Mouse (Mus musculus): ENCODE results near the gene Clmp.

The Clmp gene

DNA sequence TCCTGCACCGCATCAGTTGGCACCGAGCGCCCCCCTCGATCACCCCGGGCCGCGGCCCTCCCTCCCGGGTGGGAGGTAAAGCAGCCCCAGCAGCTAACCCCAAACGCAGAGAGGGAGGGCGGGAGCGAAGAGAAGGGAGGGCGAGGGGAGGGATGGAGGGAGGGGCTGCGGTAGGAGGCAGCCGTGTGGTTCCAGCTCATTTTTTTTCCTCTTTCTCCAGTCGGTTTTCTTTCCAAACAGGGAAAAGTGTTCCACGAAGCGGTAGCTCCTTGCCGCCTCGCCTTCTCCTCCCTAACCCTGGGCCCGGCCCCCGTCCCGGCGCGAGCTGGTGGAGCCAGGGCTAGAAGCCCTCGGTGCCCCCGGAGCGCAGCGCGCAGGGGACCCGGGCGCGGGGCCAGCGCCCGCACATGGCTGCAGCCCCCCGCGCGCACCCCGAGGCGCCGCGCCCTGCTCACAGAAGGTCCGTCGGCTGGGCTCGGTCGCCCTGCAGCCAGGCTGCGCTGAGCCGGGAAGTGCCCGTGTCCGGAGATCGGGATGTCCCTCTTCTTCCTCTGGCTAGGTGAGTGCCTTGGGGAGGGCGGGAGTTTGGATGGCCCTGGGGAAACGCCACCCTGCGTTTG is at the start of gene Clmp:
Gene Clmp, plus strand, starts transcription at position 162 of the 620 bp plus-strand sequence.
- no peak for DNase-seq

DNA sequence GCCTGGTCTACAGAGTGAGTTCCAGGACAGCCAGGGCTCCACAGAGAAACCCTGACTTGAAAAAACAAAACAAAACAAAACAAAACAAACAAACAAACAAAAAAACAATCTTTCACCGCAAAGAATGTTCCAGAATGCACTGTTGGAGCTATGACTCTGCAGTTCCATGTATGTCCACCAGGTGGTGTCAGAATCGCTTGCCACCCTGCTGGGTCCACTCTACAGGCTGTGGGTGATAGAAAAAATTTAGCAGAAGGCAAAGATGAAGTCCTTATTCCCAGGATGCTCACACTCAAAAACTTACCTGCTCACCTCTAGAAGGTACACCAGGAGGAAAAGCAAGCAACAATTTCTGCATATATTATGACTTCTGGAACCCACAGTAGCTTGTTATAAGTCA is 49.7 kb upstream of the Clmp start:
- peak; percentile 79 to 82 for DNase-seq

DNA sequence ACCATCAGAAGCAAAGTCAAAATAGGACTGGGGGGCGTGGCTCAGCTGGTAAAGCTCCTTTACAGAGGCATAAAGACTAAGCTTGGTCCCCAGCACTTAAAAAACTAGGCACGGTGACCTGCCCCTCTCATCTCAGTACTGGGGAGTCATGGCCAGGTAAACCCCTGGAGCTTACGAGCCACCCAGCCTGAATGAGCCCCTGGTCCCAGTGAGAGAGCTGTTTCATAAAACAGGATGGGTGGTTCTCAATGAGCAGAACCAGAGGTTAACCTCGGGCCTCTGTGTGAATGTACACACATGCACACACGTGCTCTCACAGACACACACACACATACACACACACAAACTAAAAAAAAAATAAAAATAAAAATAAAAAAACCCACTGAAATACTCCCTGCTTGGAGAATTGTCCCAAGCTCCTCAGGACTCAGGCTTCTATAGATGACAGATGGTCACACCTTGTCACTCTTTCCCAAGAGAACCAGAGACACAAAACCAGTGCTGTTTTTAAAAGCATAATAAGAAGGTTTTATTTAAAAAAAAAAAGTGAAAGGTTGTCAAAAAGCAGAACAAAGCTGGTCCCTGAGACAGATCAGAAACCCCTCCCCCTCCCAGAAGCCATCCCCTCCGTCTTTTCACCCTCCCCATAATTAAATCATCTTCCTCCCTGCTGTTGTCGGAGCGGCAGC is 47.9 kb upstream of the Clmp start:
- DNase-seq, result no peak

DNA sequence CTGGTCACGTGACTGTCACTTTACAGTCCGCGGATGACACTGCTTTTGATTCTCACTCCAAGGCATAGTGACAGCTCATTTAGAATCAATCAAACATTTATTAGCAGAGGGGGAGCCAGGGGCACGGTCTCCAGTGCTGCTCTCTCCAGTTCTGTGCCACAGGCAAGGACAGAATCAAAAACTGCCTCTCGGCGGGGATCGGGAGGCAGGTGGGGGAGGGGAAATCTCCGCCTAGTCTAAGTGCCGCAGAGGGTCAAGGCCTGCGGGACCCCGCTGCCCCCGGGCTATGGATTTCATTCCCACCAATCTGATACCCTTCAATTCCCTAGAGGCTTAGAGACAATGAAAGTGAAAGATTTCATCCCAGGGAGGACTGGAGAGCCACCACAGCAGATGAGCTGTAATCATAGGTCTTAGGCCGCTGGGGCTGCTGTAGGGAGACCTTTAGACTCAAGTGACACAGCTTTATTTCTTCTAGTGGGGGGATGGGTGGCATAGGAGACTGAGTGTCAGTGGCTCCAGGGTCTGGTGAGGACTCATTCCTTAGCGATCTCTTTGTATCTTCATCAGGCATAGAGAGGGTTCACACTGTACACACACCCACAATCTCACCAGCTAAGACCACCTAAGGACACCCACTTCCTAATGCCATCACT is 47.2 kb upstream of the Clmp start:
- DNase-seq, result peak; percentile 46

GRCm38 (mm10) chr9:40639536-40640187 is 46.1 kb upstream of the Clmp start:
- DNase-seq, result no peak

DNA sequence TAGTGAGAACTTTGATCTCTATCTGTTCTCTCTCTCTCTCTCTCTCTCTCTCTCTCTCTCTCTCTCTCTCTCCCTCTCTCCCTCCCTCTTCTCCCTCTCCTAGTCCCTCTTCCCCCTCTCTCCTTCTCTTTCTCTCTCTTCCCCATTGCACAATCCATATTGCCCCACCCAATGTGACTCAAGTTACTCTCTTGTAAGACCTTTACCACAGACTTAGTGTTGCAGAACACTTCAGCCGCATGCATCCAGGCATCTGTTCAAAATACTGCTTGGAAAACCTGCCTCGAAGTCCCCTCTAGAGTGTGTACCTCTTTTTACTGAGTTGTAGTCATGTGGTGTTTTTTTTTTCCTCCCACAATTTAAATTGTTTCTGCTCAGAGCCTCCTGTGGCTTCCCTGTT is 44.4 kb upstream of the Clmp start:
- DNase-seq, result no peak

- no peak for DNase-seq
Observed at GRCm38 (mm10) chr9:40642470-40643220, 43.1 kb upstream of the Clmp start.

GRCm38 (mm10) chr9:40649444-40649843 is 36.3 kb upstream of the Clmp start:
- no peak for DNase-seq

- DNase-seq, result no peak
Observed at GRCm38 (mm10) chr9:40649983-40650382, 35.8 kb upstream of the Clmp start.

DNA sequence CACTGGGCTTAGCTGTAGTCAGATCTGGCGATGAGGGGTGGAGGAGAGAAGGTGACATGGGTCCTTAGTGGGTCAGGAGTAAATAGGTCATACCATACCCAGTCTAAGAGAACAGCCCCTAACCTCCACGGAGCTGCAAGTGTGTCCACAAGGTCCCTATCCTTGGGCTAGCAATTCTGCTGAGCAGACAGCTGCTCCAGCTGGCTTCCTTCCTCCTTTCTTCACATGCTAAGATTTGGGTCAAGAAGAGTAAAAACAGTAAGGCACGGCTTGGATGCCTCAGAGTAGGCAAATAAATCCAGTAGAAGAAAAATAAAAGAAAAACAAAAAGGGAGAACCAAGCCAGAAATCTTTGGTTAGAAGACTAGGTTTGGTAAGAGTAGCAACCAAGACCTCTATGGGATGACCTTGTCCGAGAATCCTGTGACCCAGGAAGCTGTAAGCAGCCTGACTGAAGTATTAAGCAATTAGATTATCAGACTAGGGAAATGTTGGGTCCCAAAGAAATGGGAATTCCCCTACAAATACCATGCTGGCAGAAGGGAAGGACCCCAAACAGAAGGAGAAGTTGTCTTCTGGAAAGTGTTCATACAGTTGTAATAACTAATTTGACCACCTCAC is 34.4 kb upstream of the Clmp start:
- no peak for DNase-seq

DNA sequence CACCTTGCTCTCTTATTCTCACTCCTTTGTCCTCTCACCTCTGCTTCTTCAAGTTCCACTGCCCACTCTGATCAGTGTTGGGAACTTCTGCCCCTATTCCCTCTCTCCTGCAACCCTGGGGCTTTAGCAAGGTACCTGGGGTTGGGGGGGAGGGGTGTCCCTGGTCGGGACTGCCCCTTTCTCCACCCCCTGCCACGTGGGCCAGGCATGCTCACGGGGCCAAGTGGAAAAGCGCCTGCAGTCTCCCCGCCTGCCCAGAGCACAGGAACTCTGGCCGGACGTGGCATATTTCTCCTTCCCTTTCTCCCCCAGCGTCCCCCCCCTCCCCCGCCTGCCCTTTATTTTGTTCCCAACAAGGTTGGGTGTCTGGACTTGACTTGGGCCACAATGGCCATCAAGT is 33.0 kb upstream of the Clmp start:
- no peak for DNase-seq

DNA sequence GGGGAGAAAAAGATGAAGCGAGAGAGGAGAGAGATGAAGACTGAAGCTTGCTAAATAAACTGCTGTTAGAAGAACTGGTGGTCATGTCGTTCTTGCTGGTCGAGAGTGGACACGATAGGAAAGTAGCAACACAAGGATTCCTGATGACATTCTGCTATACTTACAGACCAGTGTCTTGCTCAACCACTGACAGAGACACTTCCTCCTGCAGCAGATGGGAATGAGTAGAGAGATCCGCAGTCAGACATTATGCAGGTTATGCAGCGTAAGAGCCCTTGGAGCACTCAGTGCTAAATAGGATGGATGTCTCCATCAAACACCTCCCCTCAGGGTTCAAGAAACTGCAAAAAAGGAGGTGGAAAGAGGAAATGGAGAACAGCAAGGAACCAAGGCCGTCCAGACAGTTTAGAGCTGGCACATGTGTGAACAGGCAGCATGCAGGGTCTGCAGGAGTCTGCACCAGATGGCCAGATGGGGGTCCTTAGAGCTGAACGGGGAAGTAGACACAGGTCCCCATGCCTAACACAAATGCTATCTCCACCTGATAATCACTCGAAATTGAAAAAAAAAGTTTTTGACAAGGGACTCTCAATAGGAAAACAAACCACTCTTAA is 19.5 kb upstream of the Clmp start:
- no peak for DNase-seq

DNA sequence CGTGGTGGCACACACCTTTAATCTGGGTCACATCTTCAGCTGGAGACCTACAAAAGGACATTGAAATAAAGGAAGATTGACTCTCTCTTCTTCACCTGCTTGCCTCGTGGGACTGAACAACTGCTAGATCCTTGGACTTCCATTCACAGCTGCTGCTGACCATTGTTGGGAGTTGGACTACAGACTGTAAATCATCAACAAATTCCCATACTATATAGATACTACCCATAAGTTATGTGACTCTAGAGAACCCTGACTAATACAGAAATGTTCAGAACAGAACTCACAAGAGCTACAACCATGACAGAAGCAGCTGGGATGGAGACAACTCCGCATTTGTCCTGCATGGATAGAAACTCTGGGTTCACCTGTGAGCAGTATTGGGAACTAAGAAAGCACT is 15.4 kb upstream of the Clmp start, which contains the start of gene Gm21915:
Gene Gm21915, plus strand, starts transcription at position 301 of the 400 bp plus-strand sequence.
- no peak for DNase-seq

DNA sequence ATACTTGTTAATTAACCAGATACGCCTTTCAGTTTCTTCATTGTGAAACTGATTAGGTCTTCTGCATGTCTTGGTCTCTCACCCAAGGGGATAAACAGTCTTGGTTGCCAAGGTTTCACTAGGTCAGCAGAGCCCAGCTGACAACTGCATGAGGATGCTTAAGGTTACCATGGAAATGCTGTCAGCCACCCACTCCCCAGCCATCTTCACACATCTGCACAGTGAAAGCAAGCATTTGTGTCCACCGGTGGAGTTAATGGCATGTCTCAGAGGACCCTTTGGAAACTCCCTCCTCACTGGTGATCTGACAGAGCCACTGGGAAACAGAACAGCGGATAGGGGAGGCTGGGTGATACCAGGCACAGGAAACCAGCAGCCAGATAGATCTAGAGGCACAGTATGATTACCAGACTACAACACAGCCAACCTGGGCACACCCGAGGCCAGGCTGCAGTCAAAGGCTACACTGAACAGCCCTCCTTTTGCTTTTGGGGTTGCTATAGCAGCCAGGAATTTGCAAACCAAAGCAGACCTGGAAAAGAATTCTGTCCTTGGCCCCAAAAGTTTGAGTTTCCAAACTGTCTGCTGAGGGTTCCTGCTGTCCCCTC is 14.3 kb upstream of the Clmp start:
- DNase-seq, result no peak

DNA sequence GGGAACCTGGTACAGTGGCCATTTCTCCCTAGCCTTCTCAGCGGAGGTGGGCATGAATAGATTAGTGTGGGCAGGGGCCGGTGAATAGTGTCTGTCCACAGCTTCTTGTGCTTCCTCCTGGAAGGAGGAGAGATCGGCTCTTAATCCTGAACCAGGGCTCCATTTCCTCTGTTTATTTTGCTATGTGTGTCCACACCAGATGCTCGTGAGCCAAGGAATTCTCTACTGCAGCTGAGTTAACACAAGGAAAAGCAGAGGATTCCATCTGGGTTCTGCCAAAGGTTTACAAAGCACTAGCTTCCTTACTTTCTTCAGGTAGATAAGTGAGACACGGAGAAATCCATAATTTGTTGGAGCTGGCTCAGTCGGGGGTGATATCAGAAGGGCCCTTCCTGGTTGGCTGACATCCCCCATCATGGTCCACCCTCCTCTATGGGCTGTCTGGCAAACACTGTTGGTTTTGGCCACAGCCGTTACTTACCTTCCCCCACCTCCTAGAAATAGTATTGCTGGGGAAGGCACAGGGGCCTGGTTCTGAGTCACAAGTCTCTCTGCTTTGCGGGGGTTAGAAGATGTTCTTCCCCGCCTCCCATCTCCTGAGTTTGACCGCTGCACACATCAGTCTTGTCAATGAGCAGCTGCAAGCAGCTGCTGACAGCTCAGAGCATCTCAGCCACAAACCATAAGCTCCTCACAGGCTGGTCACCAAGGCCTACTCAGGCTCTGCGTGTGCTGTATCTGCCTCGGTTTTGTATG is 10.4 kb upstream of the Clmp start:
- no peak for DNase-seq

DNA sequence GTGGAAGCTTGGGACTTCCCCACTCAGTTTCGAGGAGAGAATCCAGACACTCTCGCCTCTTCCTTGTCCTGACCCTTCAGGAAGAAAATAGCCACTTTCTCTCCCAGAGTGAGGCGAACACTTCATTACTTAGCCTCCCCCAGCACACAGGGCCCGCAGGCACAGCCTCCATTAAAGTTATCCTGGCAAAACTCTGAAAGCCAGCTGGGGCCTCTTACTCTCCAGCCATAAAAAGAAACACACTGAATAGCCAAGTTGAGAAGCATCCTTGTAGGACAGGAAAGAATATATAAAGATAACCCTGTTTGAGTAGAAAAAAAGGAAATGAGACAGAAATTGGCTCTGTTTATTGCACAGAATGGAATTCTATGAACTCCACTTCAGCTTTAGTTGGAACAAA is 7.1 kb upstream of the Clmp start:
- DNase-seq, result no peak

- no peak for DNase-seq
Observed at GRCm38 (mm10) chr9:40686421-40686899, 698 bp downstream of the Clmp start.

GRCm38 (mm10) chr9:40687053-40687452 is 1.3 kb downstream of the Clmp start:
- DNase-seq, result no peak

GRCm38 (mm10) chr9:40687553-40687952 is 1.8 kb downstream of the Clmp start:
- no peak for DNase-seq

DNA sequence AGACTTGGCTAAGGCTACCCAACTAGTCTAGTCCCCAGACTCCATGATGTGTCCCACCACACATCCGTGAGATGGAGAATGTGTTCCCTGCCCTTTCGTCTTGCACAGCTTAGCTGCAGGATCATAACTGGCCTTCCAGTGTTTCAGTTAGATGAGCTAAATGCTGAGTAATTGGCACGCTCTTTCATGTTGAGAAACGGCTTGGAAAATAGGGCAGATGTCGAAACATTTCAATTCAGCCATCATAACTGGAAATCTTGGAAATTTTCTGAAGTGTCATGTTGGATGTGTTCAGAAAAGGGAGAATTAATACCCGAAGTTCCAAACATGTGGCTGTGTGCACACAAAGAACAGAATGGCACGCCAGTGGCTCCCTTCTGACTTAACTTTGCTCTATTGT is 4.7 kb downstream of the Clmp start:
- no peak for DNase-seq

GRCm38 (mm10) chr9:40693026-40693425 is 7.3 kb downstream of the Clmp start:
- no peak for DNase-seq

Measured in B cell, adult 2 months (primary cell).